Mouse (Mus musculus): ENCODE measurements at regions not wholly inside any gene's neighbourhood (a gene's known extent, or its start where the extent isn't known, plus 50 kb on each side); places are given as distances from the start of the nearest gene placed in this dataset.

- Histone ChIP-seq H3K4me3 (no peak overlapping the region), H3ac (ENCODE audit: control insufficient read depth, insufficient read length) (no peak overlapping the region), H3K27me3 (ENCODE audit: control insufficient read depth, insufficient read depth, insufficient read length) (no peaks in the 10 kb centered on the region), H3K36me3 (ENCODE audit: control insufficient read depth, insufficient read depth) (no peaks in the 10 kb centered on the region), H3K4me2 (ENCODE audit: low read depth) (no peak overlapping the region), H3K79me2 (ENCODE audit: control insufficient read depth, insufficient read depth) (no peaks in the 10 kb centered on the region)
- no peak for TF ChIP-seq TCF3 (IDR thresholded peaks at IDR 0.05; ENCODE audit: insufficient read length, low read depth)
- TF ChIP-seq USF1 (IDR thresholded peaks at IDR 0.05; ENCODE audit: low read depth), result no peak
- no peak for TF ChIP-seq TCF12 (IDR thresholded peaks at IDR 0.05; ENCODE audit: insufficient read depth, poor library complexity, severe bottlenecking)
- no peak for TF ChIP-seq MYOG (IDR thresholded peaks at IDR 0.05; ENCODE audit: control insufficient read depth in 1 of 3, insufficient read depth in 1 of 3, insufficient read length in 2 of 3, low read depth in 2 of 3)
- no peak for TF ChIP-seq POLR2AphosphoS2 (IDR thresholded peaks at IDR 0.05; ENCODE audit: insufficient read length, low read depth)
- no peak for TF ChIP-seq CEBPB (IDR thresholded peaks at IDR 0.05; ENCODE audit: insufficient read depth, poor library complexity, severe bottlenecking)
- TF ChIP-seq REST (IDR thresholded peaks at IDR 0.05; ENCODE audit: insufficient read depth, insufficient read length), result no peak
- TF ChIP-seq MAX (IDR thresholded peaks at IDR 0.05; ENCODE audit: low read depth), result no peak
- no peak for TF ChIP-seq MYOD1 (IDR thresholded peaks at IDR 0.05; ENCODE audit: control insufficient read depth in 1 of 3, insufficient read length in 2 of 3, low read depth in 2 of 3)
- no peak for TF ChIP-seq SRF (IDR thresholded peaks at IDR 0.05; ENCODE audit: control insufficient read depth, insufficient read length, low read depth)
- TF ChIP-seq E2F4 (IDR thresholded peaks at IDR 0.05; ENCODE audit: insufficient read depth), result no peak
- no peak for TF ChIP-seq POLR2A (IDR thresholded peaks at IDR 0.05; ENCODE audit: insufficient read length, low read depth)
Observed at GRCm38 (mm10) chr9:47433185-47433584, 96.8 kb upstream of the Cadm1 start.

- Histone ChIP-seq H3ac (ENCODE audit: control insufficient read depth, insufficient read length) (no peak overlapping the region), H3K4me3 (no peak overlapping the region), H3K4me2 (ENCODE audit: low read depth) (no peak overlapping the region), H3K27me3 (ENCODE audit: control insufficient read depth, insufficient read depth, insufficient read length) (no peaks in the 10 kb centered on the region), H3K79me2 (ENCODE audit: control insufficient read depth, insufficient read depth) (no peaks in the 10 kb centered on the region), H3K36me3 (ENCODE audit: control insufficient read depth, insufficient read depth) (no peaks in the 10 kb centered on the region)
- TF ChIP-seq MYOD1 (IDR thresholded peaks at IDR 0.05; ENCODE audit: control insufficient read depth in 1 of 3, insufficient read length in 2 of 3, low read depth in 2 of 3), result no peak
- TF ChIP-seq MAX (IDR thresholded peaks at IDR 0.05; ENCODE audit: low read depth), result no peak
- TF ChIP-seq POLR2AphosphoS2 (IDR thresholded peaks at IDR 0.05; ENCODE audit: insufficient read length, low read depth), result no peak
- TF ChIP-seq REST (IDR thresholded peaks at IDR 0.05; ENCODE audit: insufficient read depth, insufficient read length), result no peak
- TF ChIP-seq TCF12 (IDR thresholded peaks at IDR 0.05; ENCODE audit: insufficient read depth, poor library complexity, severe bottlenecking), result no peak
- no peak for TF ChIP-seq E2F4 (IDR thresholded peaks at IDR 0.05; ENCODE audit: insufficient read depth)
- TF ChIP-seq CEBPB (IDR thresholded peaks at IDR 0.05; ENCODE audit: insufficient read depth, poor library complexity, severe bottlenecking), result no peak
- no peak for TF ChIP-seq POLR2A (IDR thresholded peaks at IDR 0.05; ENCODE audit: insufficient read length, low read depth)
- no peak for TF ChIP-seq USF1 (IDR thresholded peaks at IDR 0.05; ENCODE audit: low read depth)
- TF ChIP-seq MYOG (IDR thresholded peaks at IDR 0.05; ENCODE audit: control insufficient read depth in 1 of 3, insufficient read depth in 1 of 3, insufficient read length in 2 of 3, low read depth in 2 of 3), result no peak
- TF ChIP-seq SRF (IDR thresholded peaks at IDR 0.05; ENCODE audit: control insufficient read depth, insufficient read length, low read depth), result no peak
- TF ChIP-seq TCF3 (IDR thresholded peaks at IDR 0.05; ENCODE audit: insufficient read length, low read depth), result no peak
Observed at GRCm38 (mm10) chr9:47434091-47434490, 95.9 kb upstream of the Cadm1 start.

GRCm38 (mm10) chr9:47438976-47439375 lies 91.0 kb upstream of the Cadm1 start:
- Histone ChIP-seq H3K4me3 (no peak overlapping the region), H3ac (ENCODE audit: control insufficient read depth, insufficient read length) (no peak overlapping the region), H3K4me2 (ENCODE audit: low read depth) (no peak overlapping the region), H3K79me2 (ENCODE audit: control insufficient read depth, insufficient read depth) (no peaks in the 10 kb centered on the region), H3K27me3 (ENCODE audit: control insufficient read depth, insufficient read depth, insufficient read length) (no peaks in the 10 kb centered on the region), H3K36me3 (ENCODE audit: control insufficient read depth, insufficient read depth) (no peaks in the 10 kb centered on the region)
- TF ChIP-seq MYOG (IDR thresholded peaks at IDR 0.05; ENCODE audit: control insufficient read depth in 1 of 3, insufficient read depth in 1 of 3, insufficient read length in 2 of 3, low read depth in 2 of 3) (no peak), TCF12 (IDR thresholded peaks at IDR 0.05; ENCODE audit: insufficient read depth, poor library complexity, severe bottlenecking) (no peak), POLR2AphosphoS2 (IDR thresholded peaks at IDR 0.05; ENCODE audit: insufficient read length, low read depth) (no peak), REST (IDR thresholded peaks at IDR 0.05; ENCODE audit: insufficient read depth, insufficient read length) (no peak), POLR2A (IDR thresholded peaks at IDR 0.05; ENCODE audit: insufficient read length, low read depth) (no peak), USF1 (IDR thresholded peaks at IDR 0.05; ENCODE audit: low read depth) (no peak), TCF3 (IDR thresholded peaks at IDR 0.05; ENCODE audit: insufficient read length, low read depth) (no peak), MYOD1 (IDR thresholded peaks at IDR 0.05; ENCODE audit: control insufficient read depth in 1 of 3, insufficient read length in 2 of 3, low read depth in 2 of 3) (no peak), E2F4 (IDR thresholded peaks at IDR 0.05; ENCODE audit: insufficient read depth) (no peak)

GRCm38 (mm10) chr9:47439506-47439905 lies 90.5 kb upstream of the Cadm1 start:
- TF ChIP-seq USF1 (IDR thresholded peaks at IDR 0.05; ENCODE audit: low read depth), result no peak
- TF ChIP-seq POLR2A (IDR thresholded peaks at IDR 0.05; ENCODE audit: insufficient read length, low read depth), result no peak
- TF ChIP-seq MYOG (IDR thresholded peaks at IDR 0.05; ENCODE audit: control insufficient read depth in 1 of 3, insufficient read depth in 1 of 3, insufficient read length in 2 of 3, low read depth in 2 of 3), result no peak
- no peak for TF ChIP-seq MAX (IDR thresholded peaks at IDR 0.05; ENCODE audit: low read depth)
- TF ChIP-seq POLR2AphosphoS2 (IDR thresholded peaks at IDR 0.05; ENCODE audit: insufficient read length, low read depth), result no peak
- no peak for TF ChIP-seq CEBPB (IDR thresholded peaks at IDR 0.05; ENCODE audit: insufficient read depth, poor library complexity, severe bottlenecking)
- H3K4me2 ChIP-seq (ENCODE audit: low read depth), result peak overlapping the region; percentile 30
- H3K4me3 ChIP-seq, result no peak overlapping the region
- H3K27me3 ChIP-seq (ENCODE audit: control insufficient read depth, insufficient read depth, insufficient read length), result no peaks in the 10 kb centered on the region
- no peak overlapping the region for H3ac ChIP-seq (ENCODE audit: control insufficient read depth, insufficient read length)
- H3K36me3 ChIP-seq (ENCODE audit: control insufficient read depth, insufficient read depth), result no peaks in the 10 kb centered on the region
- no peaks in the 10 kb centered on the region for H3K79me2 ChIP-seq (ENCODE audit: control insufficient read depth, insufficient read depth)

GRCm38 (mm10) chr9:47440128-47440527 lies 89.8 kb upstream of the Cadm1 start:
- no peaks in the 10 kb centered on the region for H3K36me3 ChIP-seq (ENCODE audit: control insufficient read depth, insufficient read depth)
- no peak overlapping the region for H3K4me3 ChIP-seq
- H3ac ChIP-seq (ENCODE audit: control insufficient read depth, insufficient read length), result no peak overlapping the region
- no peaks in the 10 kb centered on the region for H3K79me2 ChIP-seq (ENCODE audit: control insufficient read depth, insufficient read depth)
- TF ChIP-seq E2F4 (IDR thresholded peaks at IDR 0.05; ENCODE audit: insufficient read depth), result no peak
- TF ChIP-seq POLR2A (IDR thresholded peaks at IDR 0.05; ENCODE audit: insufficient read length, low read depth), result no peak
- TF ChIP-seq TCF12 (IDR thresholded peaks at IDR 0.05; ENCODE audit: insufficient read depth, poor library complexity, severe bottlenecking), result no peak
- TF ChIP-seq MYOG (IDR thresholded peaks at IDR 0.05; ENCODE audit: control insufficient read depth in 1 of 3, insufficient read depth in 1 of 3, insufficient read length in 2 of 3, low read depth in 2 of 3), result no peak
- TF ChIP-seq REST (IDR thresholded peaks at IDR 0.05; ENCODE audit: insufficient read depth, insufficient read length), result no peak
- TF ChIP-seq MYOD1 (IDR thresholded peaks at IDR 0.05; ENCODE audit: control insufficient read depth in 1 of 3, insufficient read length in 2 of 3, low read depth in 2 of 3), result no peak
- no peak for TF ChIP-seq TCF3 (IDR thresholded peaks at IDR 0.05; ENCODE audit: insufficient read length, low read depth)
- no peak for TF ChIP-seq SRF (IDR thresholded peaks at IDR 0.05; ENCODE audit: control insufficient read depth, insufficient read length, low read depth)
- TF ChIP-seq USF1 (IDR thresholded peaks at IDR 0.05; ENCODE audit: low read depth), result no peak
- H3K4me2 ChIP-seq (ENCODE audit: low read depth), result no peak overlapping the region
- H3K27me3 ChIP-seq (ENCODE audit: control insufficient read depth, insufficient read depth, insufficient read length), result no peaks in the 10 kb centered on the region

Measured in myocyte (in vitro differentiated cells).